ENCODE assay signal across 24 mouse cellular contexts in the genomic region with DNA sequence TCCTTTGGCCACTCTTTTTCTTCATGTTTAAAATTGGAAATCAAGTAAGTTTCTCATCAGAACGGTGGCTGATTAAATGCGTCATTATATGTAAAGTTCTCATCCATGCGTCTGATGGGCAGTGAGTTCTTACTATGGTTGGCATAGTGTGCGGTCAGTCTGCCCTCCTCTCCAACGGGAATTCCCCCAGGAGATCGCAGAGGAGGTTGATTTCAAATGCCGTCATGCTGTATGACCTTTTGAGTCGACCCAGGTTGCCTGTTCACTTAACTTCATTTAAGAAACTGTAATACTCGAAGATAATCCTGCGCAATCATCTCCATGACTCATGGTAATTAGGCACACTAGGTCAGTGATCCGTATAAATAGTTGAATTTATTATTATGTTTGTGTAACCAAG.
"Had no signal": no experiment of that assay in that cellular context is flagged by ENCODE, and none has a peak within 500 bp of the region (broad histone marks: within the 10 kb centered on the region; RNA-seq: fewer than 3 reads in every experiment).

No protein-coding gene starts in this region.

- H3K4me3 ChIP-seq: heart, adult 2 months; heart, embryonic 12.5 days; hindbrain, embryonic 10.5 days; hindbrain, embryonic 13.5 days; hindbrain, embryonic 15.5 days; kidney, embryonic 15.5 days; layer of hippocampus, adult 2 months; left cerebral cortex, adult 2 months; limb, embryonic 10.5 days; limb, embryonic 12.5 days; liver, embryonic 13.5 days had no signal

- H3K9ac ChIP-seq: heart, embryonic 12.5 days; hindbrain, embryonic 13.5 days; hindbrain, embryonic 15.5 days; kidney, embryonic 15.5 days; limb, embryonic 12.5 days; liver, embryonic 13.5 days had no signal

- H3K4me2 ChIP-seq: heart, embryonic 12.5 days; hindbrain, embryonic 13.5 days; hindbrain, embryonic 15.5 days; kidney, embryonic 15.5 days; limb, embryonic 12.5 days; liver, embryonic 11.5 days; liver, embryonic 13.5 days had no signal

- H3K36me3 ChIP-seq: heart, embryonic 12.5 days; hindbrain, embryonic 10.5 days; hindbrain, embryonic 13.5 days; hindbrain, embryonic 15.5 days; kidney, embryonic 15.5 days; limb, embryonic 10.5 days; limb, embryonic 12.5 days; liver, embryonic 13.5 days had no signal

- DNase-seq: gastrocnemius, postnatal 14 days; heart, adult 2 months; heart, postnatal 10 days; heart, postnatal 4 days; kidney, adult 11 months; kidney, adult 2 months; kidney, adult 9 months; kidney, postnatal 14 days; kidney, postnatal 36 days; liver; liver, embryonic 13.5 days had no signal

- H3K4me1 ChIP-seq: hindbrain, embryonic 10.5 days; hindbrain, embryonic 13.5 days; hindbrain, embryonic 15.5 days; kidney, embryonic 15.5 days; limb, embryonic 10.5 days; limb, embryonic 12.5 days; liver, embryonic 13.5 days had no signal

- H3K27ac ChIP-seq: hindbrain, embryonic 10.5 days; hindbrain, embryonic 13.5 days; hindbrain, embryonic 15.5 days; hindbrain, postnatal 0 days; kidney, embryonic 15.5 days; kidney, postnatal 0 days; layer of hippocampus, adult 2 months; left cerebral cortex, adult 2 months; limb, embryonic 10.5 days; limb, embryonic 12.5 days; liver, embryonic 13.5 days had no signal

- ATAC-seq: hindbrain, postnatal 0 days; intestine, embryonic 16.5 days had no signal

- H3K27me3 ChIP-seq: heart, embryonic 12.5 days; hindbrain, embryonic 13.5 days; hindbrain, embryonic 15.5 days; limb, embryonic 12.5 days; liver, embryonic 13.5 days had no signal

- H3K9me3 ChIP-seq: heart, embryonic 12.5 days; hindbrain, embryonic 10.5 days; hindbrain, embryonic 13.5 days; hindbrain, embryonic 15.5 days; kidney, embryonic 15.5 days; limb, embryonic 10.5 days; limb, embryonic 12.5 days; liver, embryonic 13.5 days had no signal
